Mouse (Mus musculus) splenic B cell, adult 2 months (primary cell): Measurements from ENCODE around the gene Pla2g1b.
A peak's percentile ranks its signal among the peaks of the same experiment; 100 is the strongest.
"Not testable (repeated sequence)": the region's sequence is repeated elsewhere in the genome, so short reads cannot be mapped to it uniquely, and the experiment has no call there.

Source experiments
- DNase-seq: peaks from one replicate; pipeline ENCODE4 v3.0.0-alpha.2; 2011; ENCODE audit warnings: low read depth, low spot score
- H3K27me3 ChIP-seq: 2 replicates; pipeline ENCODE4 v1.6.1; 2012; ENCODE audit warnings: mild to moderate bottlenecking, low read length, moderate library complexity, mixed read lengths; ENCODE audit not compliant: control insufficient read depth, poor library complexity, insufficient read depth, severe bottlenecking
- H3K36me3 ChIP-seq: 2 replicates; pipeline ENCODE4 v1.6.1; 2012; ENCODE audit warnings: mild to moderate bottlenecking, low read length, moderate library complexity, mixed read lengths; ENCODE audit not compliant: control insufficient read depth, poor library complexity, insufficient read depth, severe bottlenecking

The Pla2g1b gene

DNA sequence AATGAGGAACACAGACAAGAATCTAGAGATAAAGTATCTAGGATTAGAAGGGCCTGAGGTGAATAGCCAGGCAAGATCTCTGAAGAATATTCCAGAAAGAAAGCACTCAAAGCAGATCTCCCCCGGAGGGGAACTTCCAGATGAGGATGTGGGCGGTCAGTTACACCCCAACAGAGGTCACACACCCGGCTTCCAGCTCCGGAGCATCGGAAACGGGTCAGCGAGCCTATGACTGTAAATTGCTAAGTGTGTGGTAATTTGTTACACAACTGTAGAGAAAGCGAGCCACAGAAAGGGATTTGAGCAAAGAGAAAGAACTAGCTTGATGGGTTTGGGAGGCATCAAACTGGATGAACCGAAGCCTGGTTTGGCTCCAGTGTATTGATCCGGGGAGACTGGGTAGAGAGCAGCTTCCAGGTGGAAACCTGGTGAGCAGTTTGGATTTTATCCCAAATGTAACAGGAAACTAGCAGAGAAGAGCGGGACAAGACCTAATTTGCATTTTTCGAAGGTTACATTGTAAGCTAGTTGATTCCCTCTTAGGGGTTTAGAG, 34.4 kb downstream of the Pla2g1b start:
- no peaks in the 10 kb centered on the region for H3K36me3 ChIP-seq
- no peak for DNase-seq
- no peaks in the 10 kb centered on the region for H3K27me3 ChIP-seq

DNA sequence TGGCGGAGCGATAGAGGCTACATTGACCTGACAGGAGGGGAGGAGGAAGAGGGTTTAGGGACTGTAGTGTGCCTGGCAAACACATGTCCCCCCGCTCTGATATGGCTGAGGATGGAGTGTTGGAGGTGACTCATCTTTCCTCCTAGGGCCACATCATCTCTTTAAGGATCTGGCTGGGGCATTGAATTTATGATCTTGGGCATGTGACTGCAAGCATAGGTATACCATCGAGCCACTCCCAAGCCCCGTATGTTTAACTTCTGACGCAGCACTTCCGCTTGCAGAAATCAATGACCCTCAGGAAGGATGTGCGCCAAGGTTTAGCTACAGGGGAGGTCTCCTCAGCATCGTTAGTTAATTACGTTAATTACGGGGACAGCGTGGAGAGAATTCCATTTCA, 37.0 kb downstream of the Pla2g1b start:
- no peaks in the 10 kb centered on the region for H3K27me3 ChIP-seq
- DNase-seq = no peak

GRCm38 (mm10) chr5:115505617-115506016, 39.6 kb downstream of the Pla2g1b start:
- H3K36me3 ChIP-seq, DNase-seq, H3K27me3 ChIP-seq: not testable (repeated sequence)

More for the DNA sequence above, 37.0 kb downstream of the Pla2g1b start:
- no peaks in the 10 kb centered on the region for H3K36me3 ChIP-seq

GRCm38 (mm10) chr5:115506454-115507201, 40.6 kb downstream of the Pla2g1b start, which contains the start of gene Pxn:
Pxn (plus strand) TSS chr5:115506676.
- Histone ChIP-seq H3K36me3 (no peaks in the 10 kb centered on the region), H3K27me3 (no peaks in the 10 kb centered on the region)
- DNase-seq = peak; percentile 96

GRCm38 (mm10) chr5:115507267-115507980, 41.4 kb downstream of the Pla2g1b start:
- Histone ChIP-seq H3K36me3 (no peaks in the 10 kb centered on the region), H3K27me3 (no peaks in the 10 kb centered on the region)
- DNase-seq = no peak

DNA sequence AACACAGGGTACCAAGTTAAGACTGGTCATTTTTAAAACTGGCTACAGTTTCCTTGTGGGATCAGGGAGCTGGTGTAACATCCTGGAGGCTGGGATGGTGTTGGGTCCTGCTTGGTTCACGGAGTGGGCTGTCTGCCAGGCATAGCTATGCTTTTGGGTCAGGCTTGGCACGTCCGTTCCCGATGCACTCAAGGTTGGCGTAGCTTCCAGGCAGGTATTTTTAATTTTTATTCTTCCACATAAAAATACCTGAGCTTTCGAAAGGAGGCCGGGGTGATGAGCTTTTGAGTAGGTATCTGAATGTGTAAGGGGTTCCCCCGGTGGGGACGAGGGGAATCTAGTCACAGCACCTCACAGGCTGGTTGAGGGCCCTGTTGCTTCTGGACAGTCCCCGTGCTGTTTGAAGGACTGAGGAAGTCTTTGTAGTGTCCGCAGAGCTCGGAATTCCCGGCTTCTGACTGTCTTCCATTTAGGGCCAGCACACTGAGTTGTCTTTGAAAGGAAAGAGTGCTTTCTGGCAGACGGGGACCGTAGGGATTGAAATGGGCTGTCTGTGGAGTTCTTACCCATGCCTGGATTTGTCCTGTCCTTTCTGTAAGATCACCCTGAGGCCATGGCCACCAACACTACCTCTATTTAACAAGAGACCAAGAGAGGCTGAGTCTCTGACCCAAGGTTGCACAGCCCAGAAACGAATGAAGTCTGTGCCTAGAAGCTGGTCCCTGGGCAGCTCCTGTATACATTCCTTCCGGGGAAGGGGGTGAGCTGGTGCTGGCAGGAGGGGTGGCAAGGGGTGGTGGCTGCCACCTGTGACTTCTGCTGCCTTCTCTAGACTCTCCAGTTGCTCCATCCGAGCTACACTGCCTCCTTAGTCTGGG, 42.2 kb downstream of the Pla2g1b start:
- H3K27me3 ChIP-seq = no peaks in the 10 kb centered on the region
- DNase-seq = no peak
- no peaks in the 10 kb centered on the region for H3K36me3 ChIP-seq

- H3K36me3 ChIP-seq = no peaks in the 10 kb centered on the region
- peak; percentile 33 for DNase-seq
- H3K27me3 ChIP-seq = no peaks in the 10 kb centered on the region
Observed at GRCm38 (mm10) chr5:115508859-115509147, 42.7 kb downstream of the Pla2g1b start.

DNA sequence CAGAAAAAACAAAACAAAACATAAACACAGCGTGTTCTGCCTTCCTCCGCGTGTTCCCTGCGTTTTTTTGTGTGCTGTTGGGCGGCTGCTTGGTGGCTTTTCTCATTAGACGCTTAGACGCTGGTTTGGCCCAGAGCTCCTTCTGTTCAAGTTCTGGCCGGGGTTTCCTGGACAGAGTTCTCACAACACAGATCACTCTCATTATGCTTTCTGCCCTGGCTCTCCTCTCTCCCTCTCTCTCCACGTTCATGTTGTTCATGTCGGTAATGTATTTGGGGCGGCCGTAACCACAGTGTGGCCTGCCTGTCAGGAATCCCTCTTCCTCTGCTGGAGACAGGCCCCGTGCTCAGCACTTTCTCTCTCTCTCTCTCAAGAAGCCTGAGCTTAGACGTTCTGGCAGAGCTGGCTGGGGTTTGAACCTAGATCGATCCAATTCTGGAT, 43.3 kb downstream of the Pla2g1b start:
- H3K27me3 ChIP-seq = no peaks in the 10 kb centered on the region
- no peaks in the 10 kb centered on the region for H3K36me3 ChIP-seq
- no peak for DNase-seq

DNA sequence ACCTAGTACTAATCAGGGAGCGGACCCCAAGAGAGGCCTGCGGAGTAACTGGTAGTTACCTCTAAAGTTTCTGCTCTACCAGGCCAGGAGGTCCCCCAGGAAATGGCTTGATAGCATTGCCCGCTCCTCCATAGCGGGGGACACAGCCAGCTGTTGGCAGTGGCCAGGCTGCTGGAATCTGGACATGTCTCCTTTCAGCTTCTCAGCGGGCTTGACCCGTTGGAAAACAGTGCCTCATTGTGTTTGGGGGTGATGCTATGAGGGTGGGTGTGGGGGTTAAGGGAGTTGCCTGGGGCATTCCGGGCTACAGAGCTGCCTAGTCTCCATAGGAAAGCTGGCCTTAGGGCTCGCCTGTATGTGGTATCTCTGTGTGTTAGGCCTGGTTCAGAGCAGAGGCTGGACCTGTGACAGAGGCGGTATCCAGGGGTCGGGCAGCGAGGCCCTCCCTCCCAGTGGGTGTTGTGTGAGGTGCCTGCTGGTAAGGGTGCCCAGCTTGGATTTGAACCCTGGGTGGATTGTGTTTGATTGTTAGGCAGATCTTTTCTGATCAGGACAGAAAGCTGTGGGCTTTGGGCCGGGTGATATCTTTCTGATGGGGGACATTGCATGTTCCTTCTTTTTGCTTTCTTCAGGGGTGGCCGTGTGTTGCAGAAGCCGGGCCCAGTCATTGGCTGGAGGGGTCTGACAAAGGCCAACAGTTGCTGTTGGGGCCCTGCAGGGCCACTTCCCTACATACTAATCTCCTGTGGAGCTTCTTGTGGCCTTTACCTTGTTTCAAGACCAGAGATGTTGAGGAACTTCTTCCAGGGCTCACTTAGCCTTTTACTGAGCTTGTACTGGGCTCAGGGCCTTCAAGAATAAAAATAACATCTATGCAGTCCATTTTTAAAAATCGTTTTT, 44.0 kb downstream of the Pla2g1b start:
- DNase-seq = no peak
- H3K27me3 ChIP-seq = no peaks in the 10 kb centered on the region
- no peaks in the 10 kb centered on the region for H3K36me3 ChIP-seq

- no peaks in the 10 kb centered on the region for H3K27me3 ChIP-seq
- H3K36me3 ChIP-seq = no peaks in the 10 kb centered on the region
- no peak for DNase-seq
Observed at GRCm38 (mm10) chr5:115512375-115512774, 46.3 kb downstream of the Pla2g1b start.

DNA sequence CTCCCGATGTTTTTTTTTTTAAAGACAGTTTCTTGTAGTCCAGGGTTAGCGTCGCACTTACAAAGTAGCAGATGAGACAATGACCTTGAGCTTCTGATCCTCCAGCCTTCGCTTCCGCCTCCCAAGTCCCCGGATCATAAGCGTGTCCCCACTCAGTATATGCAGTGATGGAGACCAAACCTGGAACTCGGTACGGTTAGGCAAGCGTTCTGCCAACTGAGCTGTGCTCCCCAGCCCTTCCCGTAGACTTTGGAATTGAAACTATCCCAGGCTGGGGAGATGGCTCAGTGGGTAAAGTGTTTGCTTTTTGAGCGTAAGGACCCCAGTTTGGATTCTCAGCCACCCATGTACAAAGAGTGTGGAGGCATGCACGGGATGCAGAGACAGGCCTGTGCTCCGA, 47.2 kb downstream of the Pla2g1b start:
- DNase-seq = no peak
- Histone ChIP-seq H3K36me3 (no peaks in the 10 kb centered on the region), H3K27me3 (no peaks in the 10 kb centered on the region)

GRCm38 (mm10) chr5:115513721-115514120, 47.7 kb downstream of the Pla2g1b start:
- Histone ChIP-seq H3K36me3 (no peaks in the 10 kb centered on the region), H3K27me3 (no peaks in the 10 kb centered on the region)
- DNase-seq = no peak

- Histone ChIP-seq H3K36me3 (no peaks in the 10 kb centered on the region), H3K27me3 (no peaks in the 10 kb centered on the region)
- no peak for DNase-seq
Observed at GRCm38 (mm10) chr5:115514346-115514745, 48.3 kb downstream of the Pla2g1b start.
